Mouse (Mus musculus) CH12.LX (cell line): ENCODE measurements around the gene Rdx. TPM values are rescaled to one million over a fixed set of nuclear protein-coding genes. Genes with fewer than 3 reads are reported as not detected.

ENCODE experiments used
- DNase-seq: peaks from one replicate; pipeline ENCODE4 v3.0.0-alpha.2; 2013; ENCODE audit errors: extremely low read depth
- H3K27ac ChIP-seq: 2 replicates; pipeline ENCODE4 v1.5.1; 2012; ENCODE audit warnings: low read depth, mild to moderate bottlenecking, control low read depth, moderate library complexity; ENCODE audit not compliant: insufficient read depth
- H3K27me3 ChIP-seq: replicated peaks from 2 replicates; pipeline ENCODE3; 2012; ENCODE audit warnings: inconsistent platforms
- H3K36me3 ChIP-seq, 2 experiments: replicated peaks in 1 of 2; 2 replicates each; pipeline versions ENCODE3 to v1.6.1; 2012; ENCODE audit warnings: inconsistent platforms in 1 of 2, low read length in 1 of 2, mild to moderate bottlenecking in 1 of 2, mixed read lengths in 1 of 2, moderate library complexity in 1 of 2; ENCODE audit not compliant: control insufficient read depth in 1 of 2, insufficient read depth in 1 of 2
- H3K4me1 ChIP-seq, 2 experiments: 2 replicates each; pipeline ENCODE4 v1.6.1; 2012; ENCODE audit warnings: inconsistent platforms in 1 of 2, moderate library complexity in 1 of 2; ENCODE audit not compliant: insufficient read depth in 2 of 2, control insufficient read depth in 1 of 2
- H3K4me2 ChIP-seq: 2 replicates; pipeline ENCODE4 v1.6.1; 2012; ENCODE audit warnings: low read depth, mild to moderate bottlenecking, control low read depth; ENCODE audit not compliant: poor library complexity, insufficient read depth, severe bottlenecking
- H3K4me3 ChIP-seq, 3 experiments: fragments of 150-350 bp in 1 of 3; sonication (generic) in 1 of 3; replicated peaks in 1 of 3; 2 replicates each; pipeline versions ENCODE3 to v1.5.1; 2011 to 2012; ENCODE audit warnings: low read depth in 2 of 3, low read length in 2 of 3, mild to moderate bottlenecking in 2 of 3, moderate library complexity in 2 of 3, control low read depth in 1 of 3, improper control_type of control experiment in 1 of 3, inconsistent platforms in 1 of 3, mixed read lengths in 1 of 3; ENCODE audit not compliant: poor library complexity in 1 of 3
- H3K79me2 ChIP-seq: replicated peaks from 2 replicates; pipeline ENCODE4 v1.6.1; 2012; ENCODE audit warnings: mild to moderate bottlenecking, moderate library complexity; ENCODE audit not compliant: control insufficient read depth, poor library complexity, insufficient read depth, severe bottlenecking; ENCODE audit errors: extremely low read depth
- H3K9ac ChIP-seq: 2 replicates; pipeline ENCODE4 v1.6.1; 2012; ENCODE audit warnings: low read depth, mild to moderate bottlenecking, control low read depth, moderate library complexity; ENCODE audit not compliant: insufficient read depth
- H3K9me3 ChIP-seq: replicated peaks from 2 replicates; pipeline ENCODE3; 2012; ENCODE audit warnings: low read length, inconsistent platforms, mixed read lengths
- BHLHE40 ChIP-seq: IDR thresholded peaks from 2 replicates; pipeline ENCODE4 v1.6.1; 2011; ENCODE audit warnings: mild to moderate bottlenecking, low read depth, low read length, improper control_type of control experiment
- ELF1 ChIP-seq: IDR thresholded peaks from 2 replicates; pipeline ENCODE4 v1.6.1; 2014; ENCODE audit warnings: low read depth, mild to moderate bottlenecking, inconsistent platforms, low read length, improper control_type of control experiment
- EP300 ChIP-seq: IDR thresholded peaks from 2 replicates; pipeline ENCODE4 v1.6.1; 2011; ENCODE audit warnings: low read length, improper control_type of control experiment
- HCFC1 ChIP-seq: IDR thresholded peaks from 2 replicates; pipeline ENCODE4 v1.6.1; 2012; ENCODE audit warnings: low read depth, mild to moderate bottlenecking, inconsistent platforms, low read length, improper control_type of control experiment
- IRF4 ChIP-seq: IDR thresholded peaks from 2 replicates; pipeline ENCODE4 v1.6.1; 2014; ENCODE audit warnings: low read depth, mild to moderate bottlenecking, inconsistent platforms, low read length, improper control_type of control experiment
- JUND ChIP-seq: conservative IDR thresholded peaks from 2 replicates; pipeline ENCODE4 v1.6.1; 2011; ENCODE audit warnings: low read depth, low read length, improper control_type of control experiment
- MAZ ChIP-seq: IDR thresholded peaks from 2 replicates; pipeline ENCODE4 v1.6.1; 2012; ENCODE audit warnings: low read depth, mild to moderate bottlenecking, inconsistent platforms, low read length, improper control_type of control experiment, moderate library complexity
- NRF1 ChIP-seq: IDR thresholded peaks from 2 replicates; pipeline ENCODE4 v1.6.1; 2014; ENCODE audit warnings: low read depth, mild to moderate bottlenecking, inconsistent platforms, low read length, improper control_type of control experiment, moderate library complexity
- POLR2AphosphoS2 ChIP-seq: IDR thresholded peaks from 2 replicates; pipeline ENCODE4 v1.6.1; 2011; ENCODE audit warnings: low read depth, low read length, improper control_type of control experiment
- RAD21 ChIP-seq: IDR thresholded peaks from 2 replicates; pipeline ENCODE4 v1.6.1; 2011; ENCODE audit warnings: low read depth, mild to moderate bottlenecking, low read length, improper control_type of control experiment, moderate library complexity
- RCOR1 ChIP-seq: conservative IDR thresholded peaks from 2 replicates; pipeline ENCODE4 v1.6.1; 2012; ENCODE audit warnings: low read depth, mild to moderate bottlenecking, inconsistent platforms, low read length, improper control_type of control experiment
- SMC3 ChIP-seq: IDR thresholded peaks from 2 replicates; pipeline ENCODE4 v1.6.1; 2011; ENCODE audit warnings: low read depth, low read length, improper control_type of control experiment
- TBP ChIP-seq: conservative IDR thresholded peaks from 2 replicates; pipeline ENCODE4 v1.6.1; 2011; ENCODE audit warnings: low read depth, low read length, improper control_type of control experiment
- USF1 ChIP-seq: IDR thresholded peaks from 2 replicates; pipeline ENCODE4 v1.6.1; 2014; ENCODE audit warnings: low read depth, mild to moderate bottlenecking, inconsistent platforms, low read length, improper control_type of control experiment
- USF2 ChIP-seq: conservative IDR thresholded peaks from 2 replicates; pipeline ENCODE4 v1.6.1; 2011; ENCODE audit warnings: low read depth, low read length, improper control_type of control experiment
- ZMIZ1 ChIP-seq: IDR thresholded peaks from 2 replicates; pipeline ENCODE4 v1.6.1; 2012; ENCODE audit warnings: low read depth, mild to moderate bottlenecking, inconsistent platforms, low read length, improper control_type of control experiment
- dilution Hi-C: fragments of 300-500 bp; cut with MboI; formaldehyde crosslinking; loops from 2 replicates; pipeline ENCODE4 v1.14.3; 2020; ENCODE audit warnings: low sequenced_read_pairs; ENCODE audit not compliant: extremely low pct_unique_long_range_greater_than_20kb, extremely low pct_ligation_motif_present
- in situ Hi-C: fragments of 300-500 bp; cut with MboI; formaldehyde crosslinking; loops from 3 replicates; pipeline ENCODE4 v1.14.3; 2019; ENCODE audit warnings: low sequenced_read_pairs, low pct_ligation_motif_present, low pct_unique_long_range_greater_than_20kb, mixed read lengths
- polyA plus RNA-seq: library from polyadenylated mRNA; unstranded; fragments of >175 nt; gene quantifications from 2 replicates; pipeline ENCODE4 v1.2.1, GENCODE M21; 2012; ENCODE audit warnings: low read depth; ENCODE audit not compliant: insufficient read length
- total RNA-seq, 2 experiments: library from RNA; depleted of rRNA; stranded (reverse); fragments of 300-350 nt in 1 of 2; fragments of >200 nt in 1 of 2; gene quantifications; 2 replicates each; pipeline ENCODE4 v1.2.3; 2012 to 2014

The Rdx gene
- total and polyA plus RNA-seq, 3 experiments: 86.1 to 157 (median 125) TPM

DNA sequence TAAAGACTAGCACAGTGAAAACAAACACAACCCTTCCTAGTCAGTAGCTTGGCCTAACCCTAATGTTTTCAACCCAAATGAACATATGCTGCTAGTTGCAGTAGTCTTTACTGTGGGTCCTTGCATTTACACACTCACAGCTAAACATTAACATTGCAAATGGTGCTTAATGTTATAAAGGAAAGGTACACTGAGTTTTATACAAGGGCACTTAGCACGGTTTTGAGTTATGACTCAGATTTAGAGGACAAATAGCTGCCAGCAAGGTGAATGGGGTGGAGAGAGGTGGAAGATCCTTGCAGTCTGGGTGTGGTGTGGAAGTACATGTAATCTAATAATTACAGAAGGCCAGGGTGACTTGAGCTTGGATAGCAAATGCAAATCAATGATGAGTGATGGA is 9.5 kb upstream of the Rdx start:
- no peak overlapping the region for H3K9ac ChIP-seq
- no peaks in the 10 kb centered on the region for H3K36me3 ChIP-seq
- H3K27ac ChIP-seq: no peak overlapping the region
- H3K9me3 ChIP-seq: peaks cover 5% of the 10 kb centered on the region
- H3K4me1 ChIP-seq: no peaks in the 10 kb centered on the region
- dilution Hi-C loops (no loop called here), in situ Hi-C loops (no loop called here)
- TF ChIP-seq JUND: no peak
- no peak for TF ChIP-seq IRF4
- no peak for TF ChIP-seq TBP
- TF ChIP-seq HCFC1: no peak
- no peak for TF ChIP-seq ELF1
- TF ChIP-seq MAZ: no peak
- TF ChIP-seq RAD21: no peak
- TF ChIP-seq EP300: no peak
- TF ChIP-seq RCOR1: no peak
- H3K79me2 ChIP-seq: no peaks in the 10 kb centered on the region
- H3K4me2 ChIP-seq: no peak overlapping the region
- DNase-seq: no peak
- H3K4me3 ChIP-seq: no peak overlapping the region
- no peaks in the 10 kb centered on the region for H3K27me3 ChIP-seq

DNA sequence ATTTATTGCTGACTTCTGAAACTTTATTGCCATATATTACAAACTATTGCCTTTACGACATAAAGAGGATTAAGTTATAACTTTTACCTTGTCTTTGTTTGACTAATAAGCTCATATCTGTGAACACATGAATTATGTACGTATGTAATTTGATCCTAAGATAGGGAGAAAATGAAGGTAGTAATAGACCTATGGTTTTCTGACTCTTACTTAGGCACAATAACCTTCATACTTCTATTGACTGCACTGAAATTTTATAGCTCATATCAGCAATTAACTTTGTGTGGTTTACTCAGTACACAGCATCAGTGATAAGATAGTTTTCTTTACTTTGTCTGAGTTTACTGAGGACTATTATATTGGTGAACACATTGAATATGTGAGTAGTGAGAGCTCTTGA is 5.3 kb upstream of the Rdx start:
- TF ChIP-seq SMC3 (no peak), USF2 (no peak), JUND (no peak), POLR2AphosphoS2 (no peak), ZMIZ1 (no peak), TBP (no peak), NRF1 (no peak), BHLHE40 (no peak), USF1 (no peak)
- TF ChIP-seq, all 38 proteins: peak for 0
- in situ Hi-C loops (no loop called here), dilution Hi-C loops (no loop called here)
- no peaks in the 10 kb centered on the region for H3K79me2 ChIP-seq
- no peak overlapping the region for H3K9ac ChIP-seq
- no peak for DNase-seq
- no peaks in the 10 kb centered on the region for H3K36me3 ChIP-seq
- H3K9me3 ChIP-seq: peaks cover 4% of the 10 kb centered on the region
- H3K4me1 ChIP-seq: no peaks in the 10 kb centered on the region
- H3K27ac ChIP-seq: no peak overlapping the region
- H3K4me3 ChIP-seq: no peak overlapping the region
- H3K27me3 ChIP-seq: no peaks in the 10 kb centered on the region
- no peak overlapping the region for H3K4me2 ChIP-seq
